Mouse (Mus musculus) lung, embryonic 16.5 days (tissue): ENCODE data around the gene Rela. TPM values are rescaled to one million over a fixed set of nuclear protein-coding genes. Genes with fewer than 3 reads are reported as not detected.
"Not testable (repeated sequence)": the region's sequence is repeated elsewhere in the genome, so short reads cannot be mapped to it uniquely, and the experiment has no call there.

ENCODE experiments used
- ATAC-seq: fragments of 200-750 bp; cut with Nextera tagmentation; 2 replicates; pipeline ENCODE4 v1.8.0; 2017; ENCODE audit warnings: low read depth, mild to moderate bottlenecking, moderate library complexity
- H3K27ac ChIP-seq: fragments of 300-500 bp; sonication (generic); 2 replicates; pipeline ENCODE4 v1.5.1; 2014; ENCODE audit warnings: mild to moderate bottlenecking, control low read depth, low read length
- H3K27me3 ChIP-seq: fragments of 300-500 bp; sonication (generic); 2 replicates; pipeline ENCODE4 v1.6.1; 2014; ENCODE audit warnings: low read depth, low read length, mixed read lengths; ENCODE audit not compliant: control insufficient read depth, insufficient read depth
- H3K36me3 ChIP-seq: fragments of 300-500 bp; sonication (generic); 2 replicates; pipeline ENCODE4 v1.6.1; 2014; ENCODE audit warnings: low read length; ENCODE audit not compliant: control insufficient read depth, insufficient read depth
- H3K4me1 ChIP-seq: fragments of 300-500 bp; sonication (generic); replicated peaks from 2 replicates; pipeline ENCODE4 v1.6.1; 2014; ENCODE audit warnings: low read length, mixed read lengths; ENCODE audit not compliant: control insufficient read depth, insufficient read depth
- H3K4me2 ChIP-seq: fragments of 300-500 bp; sonication (generic); 2 replicates; pipeline ENCODE4 v1.6.1; 2014; ENCODE audit warnings: low read depth, low read length, control low read depth
- H3K4me3 ChIP-seq: fragments of 300-500 bp; sonication (generic); 2 replicates; pipeline ENCODE4 v1.5.1; 2014; ENCODE audit warnings: mild to moderate bottlenecking, low read length, control low read depth
- H3K9ac ChIP-seq: fragments of 300-500 bp; sonication (generic); 2 replicates; pipeline ENCODE4 v1.6.1; 2014; ENCODE audit warnings: low read length, control low read depth
- H3K9me3 ChIP-seq: fragments of 300-500 bp; sonication (generic); 2 replicates; pipeline ENCODE4 v1.6.1; 2016; ENCODE audit warnings: low read length; ENCODE audit not compliant: control insufficient read depth
- WGBS: fragments of 180-500 bp; shearing (Covaris S2); extraction: QIAGEN DNeasy Blood & Tissue Kit; methylation state at CpG from one replicate; pipeline ENCODE4 v1.1.7; 2014; 5-methylcytosine and 5-hydroxymethylcytosine counted together
- polyA plus RNA-seq: library from polyadenylated mRNA; unstranded; fragments of >200 nt; fragmentation: Nextera tagmentation; extraction: Ambion mirVana; gene quantifications from 2 replicates; pipeline ENCODE4 v1.2.1, GENCODE M21; 2015

Gene Rela
- polyA plus RNA-seq, 1 experiment from 2014 or later, result 62.1 TPM

DNA sequence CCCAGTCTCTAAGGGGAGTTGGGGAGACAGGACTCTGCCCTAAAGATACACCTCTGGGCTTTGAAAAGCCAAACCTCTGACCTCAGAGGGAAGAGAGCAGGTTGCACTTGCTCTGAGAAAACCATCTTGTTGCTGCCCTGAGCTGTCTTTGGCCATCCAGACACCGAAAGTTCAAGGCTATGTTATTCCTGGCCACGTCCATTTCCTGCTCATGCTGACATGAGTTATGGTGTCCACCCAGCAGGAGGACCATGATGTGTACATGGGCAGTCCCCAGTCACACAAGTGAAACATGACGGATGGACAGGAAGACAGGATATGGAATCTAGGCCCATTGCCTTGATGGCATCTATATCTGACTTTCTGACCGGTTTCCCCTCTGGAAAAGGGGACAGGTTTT lies 43.1 kb downstream of the Rela start:
- Histone ChIP-seq H3K27ac (no peak overlapping the region), H3K9me3 (no peaks in the 10 kb centered on the region), H3K4me1 (no peaks in the 10 kb centered on the region), H3K36me3 (peaks cover 62% of the 10 kb centered on the region), H3K9ac (no peak overlapping the region), H3K27me3 (no peaks in the 10 kb centered on the region), H3K4me3 (no peak overlapping the region), H3K4me2 (no peak overlapping the region)
- WGBS, result 73% methylated on average over 4 of the region's 4 CpGs
- ATAC-seq, result 0 out of 2 replicates have a peak, but pooled peaks have one; percentile 16

DNA sequence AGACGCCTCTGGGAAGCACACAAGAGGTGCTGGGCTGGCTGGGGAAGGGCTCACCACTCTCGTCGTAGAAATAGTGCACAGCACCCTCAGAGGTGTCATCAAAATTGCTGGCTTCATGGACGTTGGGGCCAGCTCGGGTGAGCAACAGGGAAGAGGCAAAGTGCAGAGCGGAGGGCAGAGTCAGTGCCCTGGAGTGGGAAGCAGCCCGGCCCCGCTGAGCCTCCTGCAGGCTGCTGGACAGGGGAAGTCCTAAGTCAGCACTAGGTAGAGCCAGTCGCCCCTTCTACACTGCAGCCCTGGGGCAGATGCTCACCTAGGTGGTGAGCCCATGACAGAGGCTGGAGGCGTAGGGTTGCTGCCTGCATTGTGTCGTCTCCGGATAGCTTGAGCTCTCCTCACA lies 47.0 kb downstream of the Rela start:
- no peak for ATAC-seq
- H3K36me3 ChIP-seq, result peaks cover 46% of the 10 kb centered on the region
- H3K27me3 ChIP-seq, result no peaks in the 10 kb centered on the region
- H3K4me3 ChIP-seq, result no peak overlapping the region
- no peak overlapping the region for H3K27ac ChIP-seq
- no peak overlapping the region for H3K9ac ChIP-seq
- 88% methylated on average over 12 of the region's 12 CpGs for WGBS
- no peaks in the 10 kb centered on the region for H3K9me3 ChIP-seq
- H3K4me2 ChIP-seq, result no peak overlapping the region
- H3K4me1 ChIP-seq, result peaks cover 9% of the 10 kb centered on the region

DNA sequence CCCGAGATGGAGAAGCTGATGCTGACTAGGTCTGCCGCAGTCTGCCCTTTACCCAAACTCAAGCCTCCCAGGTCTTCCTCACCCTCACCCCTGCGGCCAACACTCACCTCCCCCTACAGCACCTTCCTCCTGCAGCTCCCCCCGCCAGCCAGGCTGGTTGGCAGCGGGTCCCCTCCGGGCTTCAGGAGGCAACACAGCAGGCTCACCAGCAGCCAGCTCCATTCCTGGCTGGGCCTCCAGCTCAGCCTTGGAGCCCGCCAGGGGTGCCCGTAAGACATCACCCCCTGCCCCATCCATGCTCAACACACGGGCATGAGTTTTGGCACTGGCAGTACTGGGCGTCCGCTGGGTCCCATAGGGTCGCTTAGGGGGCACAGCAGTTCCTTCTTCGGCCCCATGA lies 47.7 kb downstream of the Rela start:
- H3K9me3 ChIP-seq, result no peaks in the 10 kb centered on the region
- H3K4me1 ChIP-seq, result peaks cover 9% of the 10 kb centered on the region
- H3K9ac ChIP-seq, result no peak overlapping the region
- H3K36me3 ChIP-seq, result peaks cover 43% of the 10 kb centered on the region
- H3K27ac ChIP-seq, result no peak overlapping the region
- H3K4me3 ChIP-seq, result no peak overlapping the region
- H3K27me3 ChIP-seq, result no peaks in the 10 kb centered on the region
- no peak for ATAC-seq
- WGBS, result 89% methylated on average over 13 of the region's 13 CpGs
- H3K4me2 ChIP-seq, result no peak overlapping the region

DNA sequence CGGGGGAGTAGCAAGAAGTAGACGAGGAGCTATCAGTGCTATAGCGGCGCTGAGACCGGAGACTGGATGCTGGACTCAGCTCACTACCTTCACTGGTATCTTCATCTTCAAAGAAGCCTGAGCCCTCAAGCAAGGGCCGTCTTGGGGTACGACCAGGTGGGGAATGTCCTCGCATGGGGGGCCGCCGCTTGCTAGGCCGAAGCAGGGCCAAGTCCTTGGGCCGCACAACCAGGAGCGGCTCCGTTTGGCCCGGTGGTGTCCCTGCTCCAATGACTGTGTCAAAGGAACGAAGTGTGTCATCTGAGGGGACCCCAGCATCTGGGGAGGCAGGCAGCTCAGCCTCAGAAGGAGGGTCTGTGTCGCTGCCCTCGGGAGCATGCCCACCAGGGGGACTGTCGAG lies 48.1 kb downstream of the Rela start:
- no peak overlapping the region for H3K27ac ChIP-seq
- H3K4me3 ChIP-seq, result no peak overlapping the region
- ATAC-seq, result no peak
- H3K4me1 ChIP-seq, result peaks cover 12% of the 10 kb centered on the region
- H3K9me3 ChIP-seq, result no peaks in the 10 kb centered on the region
- H3K27me3 ChIP-seq, result no peaks in the 10 kb centered on the region
- no peak overlapping the region for H3K4me2 ChIP-seq
- no peak overlapping the region for H3K9ac ChIP-seq
- peaks cover 43% of the 10 kb centered on the region for H3K36me3 ChIP-seq
- WGBS, result 95% methylated on average over 19 of the region's 19 CpGs

DNA sequence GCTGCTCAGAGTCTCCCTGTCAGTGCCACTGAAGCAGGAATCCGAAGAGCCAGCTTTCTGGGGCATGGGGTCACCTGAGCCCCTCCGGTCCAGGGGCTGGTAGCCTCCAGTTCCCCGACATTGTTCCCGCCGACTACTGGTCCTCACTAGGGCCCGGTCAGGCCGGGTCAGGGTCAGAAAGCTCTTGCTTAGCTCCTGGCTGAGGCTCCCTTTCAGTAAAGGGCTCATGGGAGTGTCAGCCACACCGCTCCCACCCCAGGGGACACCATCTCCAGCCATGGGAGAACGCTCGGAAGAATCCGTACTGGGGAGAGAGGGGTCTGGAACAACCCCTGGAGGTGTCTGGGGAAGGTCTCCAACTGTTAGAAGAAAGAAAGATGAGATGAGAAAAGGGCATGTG lies 48.6 kb downstream of the Rela start:
- no peak overlapping the region for H3K27ac ChIP-seq
- H3K4me1 ChIP-seq, result peaks cover 16% of the 10 kb centered on the region
- no peak for ATAC-seq
- no peak overlapping the region for H3K4me2 ChIP-seq
- H3K36me3 ChIP-seq, result peaks cover 40% of the 10 kb centered on the region
- no peak overlapping the region for H3K4me3 ChIP-seq
- H3K9ac ChIP-seq, result no peak overlapping the region
- WGBS, result 88% methylated on average over 11 of the region's 11 CpGs
- no peaks in the 10 kb centered on the region for H3K27me3 ChIP-seq
- H3K9me3 ChIP-seq, result no peaks in the 10 kb centered on the region

DNA sequence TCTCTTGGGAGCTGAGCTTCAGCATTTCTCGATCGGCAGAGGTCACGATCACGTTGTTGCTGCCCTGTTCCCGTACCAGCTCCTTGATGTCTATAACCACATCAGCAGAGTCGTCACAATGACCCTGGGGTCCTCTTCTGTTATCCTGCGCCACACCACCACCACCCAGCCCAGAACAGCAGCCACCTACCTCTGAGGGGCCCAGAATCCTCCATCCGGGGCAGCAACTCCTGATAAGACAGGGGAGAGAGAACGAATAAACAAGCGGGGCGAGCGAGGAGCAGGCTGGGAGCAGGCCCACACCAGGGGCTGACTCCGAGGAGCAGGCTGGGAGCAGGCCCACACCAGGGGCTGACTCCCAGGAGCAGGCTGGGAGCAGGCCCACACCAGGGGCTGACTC lies 49.2 kb downstream of the Rela start:
- peaks cover 37% of the 10 kb centered on the region for H3K36me3 ChIP-seq
- ATAC-seq, result no peak
- no peaks in the 10 kb centered on the region for H3K27me3 ChIP-seq
- no peak overlapping the region for H3K9ac ChIP-seq
- H3K4me1 ChIP-seq, result peaks cover 22% of the 10 kb centered on the region
- 81% methylated on average over 13 of the region's 13 CpGs for WGBS
- no peaks in the 10 kb centered on the region for H3K9me3 ChIP-seq
- no peak overlapping the region for H3K4me3 ChIP-seq
- H3K4me2 ChIP-seq, result no peak overlapping the region
- no peak overlapping the region for H3K27ac ChIP-seq

DNA sequence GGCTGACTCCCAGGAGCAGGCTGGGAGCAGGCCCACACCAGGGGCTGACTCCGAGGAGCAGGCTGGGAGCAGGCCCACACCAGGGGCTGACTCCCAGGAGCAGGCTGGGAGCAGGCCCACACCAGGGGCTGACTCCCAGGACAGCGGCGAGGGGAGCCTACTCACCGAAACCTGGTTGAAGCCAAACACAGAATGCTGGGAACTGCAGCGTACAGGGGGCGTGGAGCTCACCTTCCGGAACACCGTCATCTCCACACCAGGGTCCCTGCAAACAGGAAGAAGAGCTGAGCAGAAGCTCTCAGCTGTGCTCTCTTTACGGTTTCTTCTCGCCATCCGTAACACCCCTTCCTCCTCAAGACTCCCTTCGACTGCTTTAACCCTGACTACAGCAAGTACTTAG lies 49.7 kb downstream of the Rela start:
- not testable (repeated sequence) for H3K9ac ChIP-seq, ATAC-seq, H3K4me2 ChIP-seq, H3K27me3 ChIP-seq, H3K27ac ChIP-seq, H3K9me3 ChIP-seq, H3K4me3 ChIP-seq
- Histone ChIP-seq H3K36me3 (peaks cover 35% of the 10 kb centered on the region), H3K4me1 (peaks cover 27% of the 10 kb centered on the region)
- WGBS, result 90% methylated on average over 11 of the region's 12 CpGs

DNA sequence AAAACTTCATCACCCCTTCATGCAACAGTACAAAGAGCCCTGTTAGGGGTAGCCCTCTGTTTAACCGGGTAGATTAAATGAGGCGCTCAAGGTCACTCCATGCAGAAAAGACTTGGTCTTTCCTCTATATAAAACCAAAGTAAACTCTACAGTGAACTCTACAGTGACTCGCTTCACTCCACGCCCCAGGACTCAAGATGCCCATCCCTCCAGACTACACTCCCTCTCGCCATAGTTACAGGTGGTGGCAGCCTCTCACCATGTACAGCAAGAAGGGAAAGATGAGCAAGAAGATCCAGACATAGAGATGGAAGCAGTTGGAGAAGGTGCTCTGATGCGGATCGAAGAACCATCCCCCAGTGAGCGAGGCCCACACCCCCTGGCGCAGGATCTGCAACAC lies 50.5 kb downstream of the Rela start:
- Histone ChIP-seq H3K9me3 (no peaks in the 10 kb centered on the region), H3K27ac (peak overlapping the region; percentile 94), H3K36me3 (peaks cover 29% of the 10 kb centered on the region), H3K4me2 (peak overlapping the region; percentile 86), H3K4me1 (peaks cover 29% of the 10 kb centered on the region), H3K4me3 (peak overlapping the region; percentile 87), H3K27me3 (no peaks in the 10 kb centered on the region), H3K9ac (peak overlapping the region; percentile 70)
- no peak for ATAC-seq
- WGBS, result 15% methylated on average over 9 of the region's 9 CpGs

DNA sequence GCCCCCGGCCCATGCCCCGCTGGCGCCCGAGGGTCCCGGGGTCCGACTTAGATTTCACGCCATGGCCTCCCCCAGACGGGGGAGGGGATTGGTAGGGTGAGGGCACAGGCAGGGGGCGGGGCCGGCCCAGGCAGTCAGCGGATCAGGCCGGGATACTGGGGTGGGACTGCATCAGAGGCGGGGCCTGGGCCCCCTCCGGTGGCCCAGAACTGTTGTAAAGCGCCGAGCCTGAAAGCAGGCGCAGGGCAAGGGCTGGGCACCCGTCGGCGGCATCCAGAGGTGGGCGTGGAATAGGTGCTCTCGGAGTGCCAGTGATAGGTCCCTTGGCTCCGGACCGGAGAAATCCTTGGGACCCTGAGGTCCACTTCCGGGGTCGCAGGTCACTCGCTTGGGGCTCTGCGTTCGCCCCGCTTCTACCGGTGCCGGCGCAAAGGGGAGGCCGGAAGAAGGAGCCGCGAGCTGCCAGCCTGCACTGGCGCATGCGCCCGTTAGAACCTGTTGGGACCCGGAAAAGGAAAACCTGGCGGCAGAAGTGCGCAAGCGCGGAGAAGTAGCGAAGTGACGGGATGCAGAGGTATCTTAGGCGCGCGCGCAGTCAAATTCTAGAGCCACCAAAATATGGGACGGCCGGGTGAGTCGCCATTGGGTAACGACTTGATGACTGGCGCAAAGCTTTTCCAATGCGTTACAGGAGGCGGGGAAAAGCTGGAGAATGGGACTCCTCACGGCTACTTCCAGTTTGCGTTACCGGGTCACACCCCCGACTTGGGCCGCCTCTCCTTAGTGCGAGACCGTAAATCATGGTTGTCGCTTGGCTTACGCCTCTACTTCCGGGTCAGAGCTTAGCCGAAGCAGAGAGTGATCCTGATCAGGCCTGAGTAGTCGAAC lies 51.2 kb downstream of the Rela start, which contains the start of the genes Map3k11 and Pcnx3:
Map3k11 (plus strand) TSS at position 543 of the 888 bp plus-strand sequence.
Pcnx3 (minus strand) TSS at position 709 of the 888 bp plus-strand sequence.
- peaks cover 29% of the 10 kb centered on the region for H3K4me1 ChIP-seq
- under 1% methylated on average over 68 of the region's 69 CpGs for WGBS

More for the DNA sequence above, 51.2 kb downstream of the Rela start, which contains the start of the genes Map3k11 and Pcnx3:
- H3K4me3 ChIP-seq, result peak within 1 kb of the TSS; percentile 87
- H3K9me3 ChIP-seq, result no peaks in the 10 kb centered on the region
- peaks cover 23% of the 10 kb centered on the region for H3K36me3 ChIP-seq
- H3K27me3 ChIP-seq, result no peaks in the 10 kb centered on the region
- peak within 1 kb of the TSS; percentile 94 for H3K27ac ChIP-seq
- ATAC-seq, result peak; percentile 93
- peak within 1 kb of the TSS; percentile 90 for H3K9ac ChIP-seq
- peak within 1 kb of the TSS; percentile 86 for H3K4me2 ChIP-seq
